Mouse (Mus musculus): ENCODE data around the gene E330021D16Rik. TPM values are rescaled to one million over a fixed set of nuclear protein-coding genes. Genes with fewer than 3 reads are reported as not detected.
A peak's percentile ranks its signal among the peaks of the same experiment; 100 is the strongest.

E330021D16Rik gene
- total and polyA plus RNA-seq, 3 experiments: 0.16 TPM; not detected in 2

- no peaks in the 10 kb centered on the region for H3K36me3 ChIP-seq (replicated peaks)
- TF ChIP-seq POLR2AphosphoS5 (IDR thresholded peaks at IDR 0.05; ENCODE audit: insufficient replicate concordance, low read depth, low read length): no peak
- TF ChIP-seq TAL1 (conservative IDR thresholded peaks at IDR 0.05; ENCODE audit: low read depth, low read length): no peak
- TF ChIP-seq GATA1 (IDR thresholded peaks at IDR 0.05; ENCODE audit: borderline replicate concordance, low read length): no peak
- no peak for TF ChIP-seq GATA2 (IDR thresholded peaks at IDR 0.05; ENCODE audit: borderline replicate concordance, low read depth, low read length)
- TF ChIP-seq CTCF (IDR thresholded peaks at IDR 0.05; ENCODE audit: low read depth, low read length): no peak
- H3K27me3 ChIP-seq (ENCODE audit: insufficient read depth, low read length): peaks cover 2% of the 10 kb centered on the region; the same call in 1 of the 2 replicates
- ATAC-seq (ENCODE audit: extremely low read depth, insufficient number of reproducible peaks, low FRiP score, poor library complexity, severe bottlenecking): no peak
- no peak overlapping the region for H3K4me3 ChIP-seq (ENCODE audit: low read depth, low read length)
- H3K4me1 ChIP-seq (ENCODE audit: insufficient read depth, low read depth, low read length): peaks cover 7% of the 10 kb centered on the region
- H3K9me3 ChIP-seq (replicated peaks): no peaks in the 10 kb centered on the region
- no peak for DNase-seq (ENCODE audit: low spot score)
Measured at GRCm38 (mm10) chr6:136433573-136433972, 18.2 kb upstream of the E330021D16Rik start.

- Histone ChIP-seq H3K4me1 (ENCODE audit: insufficient read depth, low read depth, low read length) (peaks cover 7% of the 10 kb centered on the region), H3K27me3 (ENCODE audit: insufficient read depth, low read length) (no peaks in the 10 kb centered on the region), H3K36me3 (replicated peaks) (no peaks in the 10 kb centered on the region), H3K9me3 (replicated peaks) (no peaks in the 10 kb centered on the region), H3K4me3 (ENCODE audit: low read depth, low read length) (no peak overlapping the region)
- no peak for ATAC-seq (ENCODE audit: extremely low read depth, insufficient number of reproducible peaks, low FRiP score, poor library complexity, severe bottlenecking)
- TF ChIP-seq TAL1 (conservative IDR thresholded peaks at IDR 0.05; ENCODE audit: low read depth, low read length): no peak
- TF ChIP-seq CTCF (IDR thresholded peaks at IDR 0.05; ENCODE audit: low read depth, low read length): no peak
- TF ChIP-seq GATA1 (IDR thresholded peaks at IDR 0.05; ENCODE audit: borderline replicate concordance, low read length): no peak
- no peak for TF ChIP-seq POLR2AphosphoS5 (IDR thresholded peaks at IDR 0.05; ENCODE audit: insufficient replicate concordance, low read depth, low read length)
- TF ChIP-seq GATA2 (IDR thresholded peaks at IDR 0.05; ENCODE audit: borderline replicate concordance, low read depth, low read length): no peak
- no peak for DNase-seq (ENCODE audit: low spot score)
Measured at GRCm38 (mm10) chr6:136431896-136432248, 16.5 kb upstream of the E330021D16Rik start.

- Histone ChIP-seq H3K36me3 (replicated peaks) (no peaks in the 10 kb centered on the region), H3K27me3 (ENCODE audit: insufficient read depth, low read length) (no peaks in the 10 kb centered on the region), H3K4me1 (ENCODE audit: insufficient read depth, low read depth, low read length) (peaks cover 7% of the 10 kb centered on the region), H3K9me3 (replicated peaks) (no peaks in the 10 kb centered on the region), H3K4me3 (ENCODE audit: low read depth, low read length) (no peak overlapping the region)
- TF ChIP-seq CTCF (IDR thresholded peaks at IDR 0.05; ENCODE audit: low read depth, low read length): no peak
- no peak for TF ChIP-seq GATA1 (IDR thresholded peaks at IDR 0.05; ENCODE audit: borderline replicate concordance, low read length)
- TF ChIP-seq POLR2AphosphoS5 (IDR thresholded peaks at IDR 0.05; ENCODE audit: insufficient replicate concordance, low read depth, low read length): no peak
- TF ChIP-seq TAL1 (conservative IDR thresholded peaks at IDR 0.05; ENCODE audit: low read depth, low read length): no peak
- TF ChIP-seq GATA2 (IDR thresholded peaks at IDR 0.05; ENCODE audit: borderline replicate concordance, low read depth, low read length): no peak
- DNase-seq (ENCODE audit: low spot score) (peak; percentile 44), ATAC-seq (ENCODE audit: extremely low read depth, insufficient number of reproducible peaks, low FRiP score, poor library complexity, severe bottlenecking) (peak; percentile 64)
Measured at GRCm38 (mm10) chr6:136431169-136431895, 16.0 kb upstream of the E330021D16Rik start.

- H3K27me3 ChIP-seq (ENCODE audit: insufficient read depth, low read length): no peaks in the 10 kb centered on the region
- H3K36me3 ChIP-seq (replicated peaks): no peaks in the 10 kb centered on the region
- TF ChIP-seq CTCF (IDR thresholded peaks at IDR 0.05; ENCODE audit: low read depth, low read length) (no peak), POLR2AphosphoS5 (IDR thresholded peaks at IDR 0.05; ENCODE audit: insufficient replicate concordance, low read depth, low read length) (no peak), GATA2 (IDR thresholded peaks at IDR 0.05; ENCODE audit: borderline replicate concordance, low read depth, low read length) (no peak), TAL1 (conservative IDR thresholded peaks at IDR 0.05; ENCODE audit: low read depth, low read length) (no peak), GATA1 (IDR thresholded peaks at IDR 0.05; ENCODE audit: borderline replicate concordance, low read length) (no peak)
- DNase-seq (ENCODE audit: low spot score) (no peak), ATAC-seq (ENCODE audit: extremely low read depth, insufficient number of reproducible peaks, low FRiP score, poor library complexity, severe bottlenecking) (no peak)
- H3K4me1 ChIP-seq (ENCODE audit: insufficient read depth, low read depth, low read length): peaks cover 7% of the 10 kb centered on the region
- H3K9me3 ChIP-seq (replicated peaks): no peaks in the 10 kb centered on the region
- H3K4me3 ChIP-seq (ENCODE audit: low read depth, low read length): no peak overlapping the region
Measured at GRCm38 (mm10) chr6:136429441-136429840, 14.1 kb upstream of the E330021D16Rik start.

GRCm38 (mm10) chr6:136428412-136428811 lies 13.0 kb upstream of the E330021D16Rik start:
- Histone ChIP-seq H3K4me3 (ENCODE audit: low read depth, low read length) (no peak overlapping the region), H3K9me3 (replicated peaks) (no peaks in the 10 kb centered on the region), H3K36me3 (replicated peaks) (no peaks in the 10 kb centered on the region), H3K4me1 (ENCODE audit: insufficient read depth, low read depth, low read length) (peaks cover 7% of the 10 kb centered on the region), H3K27me3 (ENCODE audit: insufficient read depth, low read length) (no peaks in the 10 kb centered on the region)
- ATAC-seq (ENCODE audit: extremely low read depth, insufficient number of reproducible peaks, low FRiP score, poor library complexity, severe bottlenecking) (no peak), DNase-seq (ENCODE audit: low spot score) (no peak)
- TF ChIP-seq TAL1 (conservative IDR thresholded peaks at IDR 0.05; ENCODE audit: low read depth, low read length) (no peak), CTCF (IDR thresholded peaks at IDR 0.05; ENCODE audit: low read depth, low read length) (no peak), GATA2 (IDR thresholded peaks at IDR 0.05; ENCODE audit: borderline replicate concordance, low read depth, low read length) (no peak), GATA1 (IDR thresholded peaks at IDR 0.05; ENCODE audit: borderline replicate concordance, low read length) (no peak), POLR2AphosphoS5 (IDR thresholded peaks at IDR 0.05; ENCODE audit: insufficient replicate concordance, low read depth, low read length) (no peak)

- Histone ChIP-seq H3K4me1 (ENCODE audit: insufficient read depth, low read depth, low read length) (peaks cover 7% of the 10 kb centered on the region), H3K9me3 (replicated peaks) (no peaks in the 10 kb centered on the region), H3K36me3 (replicated peaks) (no peaks in the 10 kb centered on the region), H3K4me3 (ENCODE audit: low read depth, low read length) (no peak overlapping the region), H3K27me3 (ENCODE audit: insufficient read depth, low read length) (no peaks in the 10 kb centered on the region)
- ATAC-seq (ENCODE audit: extremely low read depth, insufficient number of reproducible peaks, low FRiP score, poor library complexity, severe bottlenecking) (no peak), DNase-seq (ENCODE audit: low spot score) (no peak)
- TF ChIP-seq GATA2 (IDR thresholded peaks at IDR 0.05; ENCODE audit: borderline replicate concordance, low read depth, low read length) (no peak), GATA1 (IDR thresholded peaks at IDR 0.05; ENCODE audit: borderline replicate concordance, low read length) (no peak), POLR2AphosphoS5 (IDR thresholded peaks at IDR 0.05; ENCODE audit: insufficient replicate concordance, low read depth, low read length) (no peak), TAL1 (conservative IDR thresholded peaks at IDR 0.05; ENCODE audit: low read depth, low read length) (no peak), CTCF (IDR thresholded peaks at IDR 0.05; ENCODE audit: low read depth, low read length) (no peak)
Measured at GRCm38 (mm10) chr6:136427240-136427639, 11.9 kb upstream of the E330021D16Rik start.

Data from G1E (cell line).